Mouse (Mus musculus) intestine, embryonic 14.5 days (tissue): ENCODE data around the gene Zbed5. TPM values are rescaled to one million over a fixed set of nuclear protein-coding genes. Genes with fewer than 3 reads are reported as not detected.

Experiments
- ATAC-seq: fragments of 200-750 bp; cut with Nextera tagmentation; replicated peaks from 2 replicates; pipeline ENCODE4 v1.8.0; 2017; ENCODE audit warnings: low read depth, moderate number of reproducible peaks, moderate TSS enrichment, moderate library complexity; ENCODE audit not compliant: low FRiP score, low TSS enrichment
- DNase-seq: peaks from one replicate; pipeline ENCODE4 v3.0.0-alpha.2; 2018; ENCODE audit warnings: low spot score
- H3K27ac ChIP-seq: fragments of 300-500 bp; sonication (generic); 2 replicates; pipeline ENCODE4 v1.5.1; 2014; ENCODE audit warnings: low read depth, mild to moderate bottlenecking, control low read depth
- H3K27me3 ChIP-seq: fragments of 300-500 bp; sonication (generic); replicated peaks from 2 replicates; pipeline ENCODE4 v1.6.1; 2014; ENCODE audit warnings: low read length, control low read depth; ENCODE audit not compliant: control insufficient read depth, insufficient read depth
- H3K36me3 ChIP-seq: fragments of 300-500 bp; sonication (generic); 2 replicates; pipeline ENCODE4 v1.6.1; 2014; ENCODE audit warnings: low read length, control low read depth; ENCODE audit not compliant: control insufficient read depth, insufficient read depth
- H3K4me1 ChIP-seq: fragments of 300-500 bp; sonication (generic); replicated peaks from 2 replicates; pipeline ENCODE4 v1.6.1; 2014; ENCODE audit warnings: low read length, control low read depth, mixed read lengths; ENCODE audit not compliant: control insufficient read depth, insufficient read depth
- H3K4me2 ChIP-seq: fragments of 300-500 bp; sonication (generic); 2 replicates; pipeline ENCODE4 v1.6.1; 2014; ENCODE audit warnings: low read length
- H3K4me3 ChIP-seq: fragments of 300-500 bp; sonication (generic); 2 replicates; pipeline ENCODE4 v1.5.1; 2014; ENCODE audit warnings: low read depth, low read length, control low read depth, mixed read lengths
- H3K9ac ChIP-seq: fragments of 300-500 bp; sonication (generic); 2 replicates; pipeline ENCODE4 v1.6.1; 2014; ENCODE audit warnings: mild to moderate bottlenecking, low read length
- H3K9me3 ChIP-seq: fragments of 300-500 bp; sonication (generic); 2 replicates; pipeline ENCODE4 v1.6.1; 2016; ENCODE audit warnings: low read length, control low read depth; ENCODE audit not compliant: control insufficient read depth
- WGBS: fragments of 180-500 bp; shearing (Covaris S2); extraction: QIAGEN DNeasy Blood & Tissue Kit; methylation state at CpG from one replicate; pipeline ENCODE4 v1.1.7; 2014; 5-methylcytosine and 5-hydroxymethylcytosine counted together
- polyA plus RNA-seq: library from polyadenylated mRNA; unstranded; fragments of >200 nt; fragmentation: Nextera tagmentation; extraction: Ambion mirVana; gene quantifications from 2 replicates; pipeline ENCODE4 v1.2.1, GENCODE M21; 2014

The Zbed5 gene
- 3.9 and 4.1 TPM in 2 replicates for polyA plus RNA-seq

DNA sequence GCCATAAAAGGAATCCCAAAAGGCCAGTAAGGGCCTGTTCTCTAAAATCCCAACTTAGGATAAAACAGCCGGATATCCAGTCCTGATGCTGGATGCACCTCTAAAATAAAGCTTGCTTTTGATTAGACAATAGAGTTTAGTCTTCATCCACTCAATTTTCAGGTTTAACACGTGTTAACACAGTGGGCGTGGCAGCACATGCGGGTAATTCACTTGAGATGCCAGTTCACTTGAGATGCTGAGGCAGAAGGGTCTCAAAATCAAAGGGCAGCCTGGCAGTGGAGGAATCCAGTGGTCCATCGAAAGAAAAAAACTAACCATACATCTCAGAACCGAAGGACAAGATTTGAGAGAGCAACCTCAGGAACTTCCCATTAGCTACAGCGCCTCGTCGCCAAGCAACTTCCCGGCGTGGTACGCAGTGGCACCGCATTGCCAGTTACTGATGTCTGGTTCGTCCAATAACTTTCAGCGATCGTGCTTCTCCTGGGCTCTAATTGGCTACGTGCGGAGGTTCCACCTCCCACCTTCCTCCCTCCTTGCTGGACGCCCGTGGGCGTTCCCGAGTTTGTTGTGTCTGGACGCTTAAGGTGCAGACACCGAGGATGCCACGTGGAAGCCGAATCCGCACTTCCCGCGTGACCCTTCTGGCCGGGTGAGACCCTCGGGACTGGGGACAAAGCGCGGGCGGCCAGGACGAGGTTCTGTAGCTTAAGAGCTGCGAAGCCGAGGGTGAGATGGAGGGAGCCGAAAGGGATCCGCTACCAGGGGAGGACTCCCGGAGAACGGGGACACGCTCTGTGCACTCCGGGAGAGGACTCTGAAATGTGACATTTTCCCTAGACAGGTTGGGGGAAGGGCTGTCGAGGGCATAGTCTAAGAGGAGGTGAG lies at the start of gene Zbed5:
Gene Zbed5, plus strand, starts transcription at position 526 of the 891 bp plus-strand sequence.
- H3K9me3 ChIP-seq = no peaks in the 10 kb centered on the region
- peak within 1 kb of the TSS; percentile 83 for H3K4me2 ChIP-seq
- no peak within 1 kb of the TSS for H3K27ac ChIP-seq
- 2% methylated on average over 44 of the region's 44 CpGs for WGBS
- peaks cover 7% of the 10 kb centered on the region for H3K4me1 ChIP-seq
- peak within 1 kb of the TSS; percentile 53 for H3K9ac ChIP-seq
- H3K27me3 ChIP-seq = no peaks in the 10 kb centered on the region
- H3K36me3 ChIP-seq = no peaks in the 10 kb centered on the region
- peak within 1 kb of the TSS; percentile 83 for H3K4me3 ChIP-seq
- DNase-seq (peak; percentile 88), ATAC-seq (peak; percentile 97)

DNA sequence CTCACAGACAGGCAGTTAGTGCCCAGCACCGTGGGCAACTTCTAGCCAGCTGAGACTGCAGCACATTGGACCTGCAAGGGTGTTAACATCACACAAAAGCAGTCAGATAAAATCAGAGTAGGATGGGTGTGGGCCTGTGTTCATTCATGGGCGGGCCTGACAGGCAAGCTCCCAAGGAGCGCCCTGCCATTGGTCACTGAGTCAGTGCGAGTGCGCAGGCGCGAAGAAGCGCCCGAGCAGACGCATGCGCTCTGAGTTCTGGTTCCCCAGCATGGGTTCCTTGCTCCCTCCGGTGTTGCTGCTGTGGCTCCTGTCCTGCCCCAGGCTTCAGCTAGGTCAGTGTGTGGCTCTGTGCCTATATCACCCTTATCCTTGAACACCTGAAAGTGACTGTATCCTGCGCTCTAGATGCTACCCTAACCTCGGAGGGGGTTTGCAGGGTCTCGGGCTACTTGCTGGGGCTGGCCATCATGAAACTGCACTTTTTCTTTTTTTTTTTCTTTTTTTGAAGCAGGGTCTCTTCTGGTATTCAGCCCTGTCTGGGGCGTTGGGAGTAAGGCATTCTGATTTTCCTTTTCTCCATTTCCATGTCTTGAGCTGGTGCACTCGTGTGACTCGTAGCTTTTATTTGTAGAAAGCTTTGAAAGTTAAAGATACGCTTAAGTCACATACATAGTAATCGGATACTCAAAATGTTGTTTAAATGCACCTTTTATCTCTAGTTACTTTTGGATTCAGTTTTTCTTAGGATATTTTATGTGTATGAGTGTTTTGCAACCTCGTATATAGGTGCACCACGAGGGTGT lies 48.6 kb upstream of the Zbed5 start, which contains the start of gene Sumf2:
Gene Sumf2, plus strand, starts transcription at position 235 of the 806 bp plus-strand sequence.
- no peaks in the 10 kb centered on the region; the same call in 1 of the 2 replicates for H3K4me1 ChIP-seq
- H3K4me2 ChIP-seq = peak within 1 kb of the TSS; percentile 78
- ATAC-seq (peak; percentile 98), DNase-seq (peak; percentile 96)
- H3K36me3 ChIP-seq = peaks cover 22% of the 10 kb centered on the region
- WGBS = 8% methylated on average over 22 of the region's 22 CpGs
- H3K9me3 ChIP-seq = no peaks in the 10 kb centered on the region
- peak within 1 kb of the TSS; percentile 70 for H3K27ac ChIP-seq
- peak within 1 kb of the TSS; percentile 83 for H3K4me3 ChIP-seq
- H3K27me3 ChIP-seq = no peaks in the 10 kb centered on the region
- peak within 1 kb of the TSS; percentile 81 for H3K9ac ChIP-seq

- Histone ChIP-seq H3K9me3 (no peaks in the 10 kb centered on the region), H3K27me3 (no peaks in the 10 kb centered on the region), H3K27ac (peak overlapping the region; percentile 70; the same call in 1 of the 2 replicates), H3K4me1 (no peaks in the 10 kb centered on the region; the same call in 1 of the 2 replicates), H3K4me3 (peak overlapping the region; percentile 83), H3K4me2 (peak overlapping the region; percentile 78), H3K9ac (peak overlapping the region; percentile 81), H3K36me3 (peaks cover 22% of the 10 kb centered on the region)
- ATAC-seq = no peak
- no peak for DNase-seq
- WGBS = 38% methylated on average over 8 of the region's 8 CpGs
These were observed 48.0 kb upstream of the Zbed5 start for GRCm38 (mm10) chr5:129847558-129847820.

GRCm38 (mm10) chr5:129855163-129855562 lies 40.4 kb upstream of the Zbed5 start:
- H3K27me3 ChIP-seq = no peaks in the 10 kb centered on the region
- ATAC-seq (no peak), DNase-seq (no peak)
- WGBS = 53% methylated on average over 5 of the region's 5 CpGs
- peaks cover 65% of the 10 kb centered on the region for H3K36me3 ChIP-seq
- no peak overlapping the region for H3K4me2 ChIP-seq
- H3K9ac ChIP-seq = no peak overlapping the region
- no peak overlapping the region for H3K27ac ChIP-seq
- no peak overlapping the region for H3K4me3 ChIP-seq
- H3K4me1 ChIP-seq = no peaks in the 10 kb centered on the region
- H3K9me3 ChIP-seq = no peaks in the 10 kb centered on the region

GRCm38 (mm10) chr5:129856414-129856813 lies 39.1 kb upstream of the Zbed5 start:
- WGBS = 85% methylated on average over 5 of the region's 5 CpGs
- DNase-seq (no peak), ATAC-seq (no peak)
- H3K27ac ChIP-seq = no peak overlapping the region
- H3K9me3 ChIP-seq = no peaks in the 10 kb centered on the region
- no peak overlapping the region for H3K4me3 ChIP-seq
- no peaks in the 10 kb centered on the region for H3K4me1 ChIP-seq
- peaks cover 64% of the 10 kb centered on the region for H3K36me3 ChIP-seq
- no peaks in the 10 kb centered on the region for H3K27me3 ChIP-seq
- H3K9ac ChIP-seq = no peak overlapping the region
- no peak overlapping the region for H3K4me2 ChIP-seq

DNA sequence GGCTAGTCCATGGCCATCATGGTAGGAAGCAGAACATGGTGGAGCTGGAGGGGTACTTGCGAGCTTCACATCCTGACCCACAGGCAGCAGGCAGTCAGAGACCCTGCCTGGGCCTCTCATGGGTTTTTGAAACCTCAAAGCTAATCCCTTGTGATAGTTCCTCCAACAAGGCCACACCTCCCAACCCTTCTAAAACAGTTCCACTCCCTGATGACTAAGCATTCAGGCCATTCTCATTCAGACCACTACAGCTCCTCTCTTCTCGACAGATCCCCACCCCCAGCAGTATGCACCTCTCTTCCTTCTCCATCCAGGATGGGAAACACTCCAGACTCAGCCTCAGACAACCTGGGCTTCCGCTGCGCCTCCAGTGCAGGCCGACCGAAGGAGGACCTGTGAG lies 33.2 kb upstream of the Zbed5 start:
- peaks cover 36% of the 10 kb centered on the region for H3K36me3 ChIP-seq
- no peak for ATAC-seq
- no peak for DNase-seq
- no peak overlapping the region for H3K4me3 ChIP-seq
- no peak overlapping the region for H3K9ac ChIP-seq
- H3K27me3 ChIP-seq = no peaks in the 10 kb centered on the region
- no peak overlapping the region for H3K4me2 ChIP-seq
- no peaks in the 10 kb centered on the region for H3K4me1 ChIP-seq
- H3K27ac ChIP-seq = no peak overlapping the region
- WGBS = 93% methylated on average over 6 of the region's 6 CpGs
- H3K9me3 ChIP-seq = no peaks in the 10 kb centered on the region

DNA sequence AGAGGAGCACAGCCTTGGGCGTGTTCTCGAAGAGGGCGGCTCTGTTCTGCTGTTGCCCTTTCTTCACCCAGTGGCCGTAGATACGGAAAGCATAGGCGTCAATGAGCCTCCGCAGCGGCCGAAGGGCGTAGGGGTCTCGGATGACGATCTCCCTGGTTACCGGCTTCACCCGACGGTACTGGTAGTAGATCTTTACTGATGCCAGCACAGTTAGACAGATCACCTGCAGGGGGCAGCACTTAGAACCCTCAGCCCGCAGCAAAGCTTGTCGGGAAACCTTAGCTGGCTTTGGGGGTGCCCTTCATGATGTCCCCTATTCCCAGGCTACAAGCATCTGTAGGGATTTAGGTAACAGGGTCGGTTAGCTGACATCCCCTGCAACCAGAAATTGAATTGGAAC lies 31.1 kb upstream of the Zbed5 start:
- no peaks in the 10 kb centered on the region for H3K4me1 ChIP-seq
- H3K27ac ChIP-seq = no peak overlapping the region
- no peak overlapping the region for H3K9ac ChIP-seq
- no peak for DNase-seq
- no peak overlapping the region for H3K4me2 ChIP-seq
- 0 out of 2 replicates have a peak, but pooled peaks have one; percentile 17 for ATAC-seq
- 16% methylated on average over 18 of the region's 18 CpGs for WGBS
- H3K27me3 ChIP-seq = no peaks in the 10 kb centered on the region
- peaks cover 17% of the 10 kb centered on the region for H3K36me3 ChIP-seq
- no peaks in the 10 kb centered on the region for H3K9me3 ChIP-seq
- H3K4me3 ChIP-seq = no peak overlapping the region

GRCm38 (mm10) chr5:129865841-129866240 lies 29.7 kb upstream of the Zbed5 start:
- 81% methylated on average over 12 of the region's 12 CpGs for WGBS
- DNase-seq = no peak

More at GRCm38 (mm10) chr5:129865841-129866240, 29.7 kb upstream of the Zbed5 start:
- ATAC-seq = no peak
- peaks cover 9% of the 10 kb centered on the region; the same call in 1 of the 2 replicates for H3K36me3 ChIP-seq
- no peaks in the 10 kb centered on the region for H3K9me3 ChIP-seq
- H3K27ac ChIP-seq = no peak overlapping the region
- H3K9ac ChIP-seq = no peak overlapping the region
- H3K4me1 ChIP-seq = no peaks in the 10 kb centered on the region
- no peak overlapping the region for H3K4me3 ChIP-seq
- H3K27me3 ChIP-seq = no peaks in the 10 kb centered on the region
- H3K4me2 ChIP-seq = no peak overlapping the region
